ENCODE assay signal across 21 mouse cellular contexts in the genomic region with DNA sequence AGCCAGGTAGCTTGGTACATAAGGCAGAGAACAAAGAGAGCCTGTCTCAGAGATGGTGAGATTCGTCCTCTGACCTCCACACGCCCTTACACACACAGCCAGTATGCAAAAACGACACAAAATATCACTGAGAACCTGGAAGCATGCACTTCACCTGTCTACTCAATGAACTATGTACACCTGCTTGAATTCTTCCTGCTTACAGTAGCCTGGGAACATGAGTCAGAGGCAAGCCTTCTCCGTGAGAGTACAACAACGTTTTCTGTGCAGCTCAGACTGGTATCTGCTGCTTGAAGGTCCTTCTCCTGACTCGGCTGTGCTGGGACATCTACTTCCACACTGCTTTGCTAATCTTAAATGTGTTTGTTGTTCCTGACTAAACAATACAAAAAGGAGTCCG. TPM values are rescaled to one million over a fixed set of nuclear protein-coding genes. Genes with fewer than 3 reads are reported as not detected.
"Had no signal": no experiment of that assay in that cellular context is flagged by ENCODE, and none has a peak within 500 bp of the region (broad histone marks: within the 10 kb centered on the region; RNA-seq: fewer than 3 reads in every experiment).

No protein-coding gene starts in this region.

- H3K9me3 ChIP-seq: liver, embryonic 15.5 days; lung, embryonic 15.5 days; midbrain, embryonic 13.5 days; midbrain, embryonic 15.5 days; neural tube, embryonic 15.5 days had no signal

- ATAC-seq: liver, postnatal 0 days; midbrain, embryonic 13.5 days; midbrain, embryonic 15.5 days had no signal

- H3K4me2 ChIP-seq: liver, embryonic 15.5 days; lung, embryonic 15.5 days; midbrain, embryonic 11.5 days; midbrain, embryonic 13.5 days; midbrain, embryonic 15.5 days; neural tube, embryonic 13.5 days; neural tube, embryonic 15.5 days had no signal

- H3K27ac ChIP-seq: liver, embryonic 15.5 days; lung, embryonic 15.5 days; macrophage; midbrain, embryonic 13.5 days; midbrain, embryonic 15.5 days; neural tube, embryonic 13.5 days; neural tube, embryonic 15.5 days had no signal

- H3K9ac ChIP-seq: liver, embryonic 15.5 days; liver, postnatal 0 days; lung, embryonic 15.5 days; midbrain, embryonic 13.5 days; midbrain, embryonic 15.5 days; neural tube, embryonic 13.5 days; neural tube, embryonic 15.5 days had no signal

- H3K27me3 ChIP-seq: liver, embryonic 15.5 days; lung, embryonic 15.5 days; midbrain, embryonic 13.5 days; midbrain, embryonic 15.5 days; neural tube, embryonic 13.5 days; neural tube, embryonic 15.5 days had no signal

- H3K4me3 ChIP-seq: liver, embryonic 15.5 days; lung, embryonic 15.5 days; megakaryocyte, embryonic 14.5 days; midbrain, embryonic 13.5 days; midbrain, embryonic 15.5 days; neural tube, embryonic 13.5 days; neural tube, embryonic 15.5 days had no signal

- DNase-seq: liver, postnatal 0 days; lung, adult 2 months; lung, postnatal 10 days; lung, postnatal 36 days; retina, postnatal 1 day; right cerebral cortex, adult 18-20 months; right cerebral cortex, postnatal 25 days; right cerebral cortex, postnatal 4 days; spleen, adult 18-20 months; thymus, adult 18-20 months; thymus, postnatal 14 days; thymus, postnatal 4 days had no signal

- H3K4me1 ChIP-seq: liver, embryonic 15.5 days; megakaryocyte, embryonic 14.5 days; midbrain, embryonic 13.5 days; midbrain, embryonic 15.5 days; neural tube, embryonic 13.5 days; neural tube, embryonic 15.5 days had no signal

- H3K36me3 ChIP-seq: liver, embryonic 15.5 days; lung, embryonic 15.5 days; midbrain, embryonic 13.5 days; midbrain, embryonic 15.5 days; neural tube, embryonic 13.5 days; neural tube, embryonic 15.5 days had no signal

RNA-seq across cellular contexts. Expression of a gene that starts 36.6 kb away (rescaled TPM):
- polyA plus RNA-seq: liver, postnatal 0 days; macrophage; neural tube, embryonic 13.5 days had no signal
